Mouse (Mus musculus) bone marrow macrophage, adult 2 months (primary cell): ENCODE measurements at regions not wholly inside any gene's neighbourhood (a gene's known extent, or its start where the extent isn't known, plus 50 kb on each side); places are given as distances from the start of the nearest gene placed in this dataset.

Source experiments
- CTCF ChIP-seq: IDR thresholded peaks from 2 replicates; pipeline ENCODE4 v1.5.1; 2012; ENCODE audit warnings: low read depth, mild to moderate bottlenecking, low read length, moderate library complexity
- POLR2A ChIP-seq: IDR thresholded peaks from 2 replicates; pipeline ENCODE4 v1.6.1; 2012; ENCODE audit warnings: mild to moderate bottlenecking, low read depth, low read length, borderline replicate concordance

- no peak for TF ChIP-seq CTCF
- TF ChIP-seq POLR2A, result no peak
These were observed 171.9 kb downstream of the Gm11232 start for GRCm38 (mm10) chr4:71585880-71586279.
